Mouse (Mus musculus) kidney, adult 11 months (tissue): ENCODE measurements around the gene Wsb2.
"Not testable (repeated sequence)": the region's sequence is repeated elsewhere in the genome, so short reads cannot be mapped to it uniquely, and the experiment has no call there.

Experiments used
- DNase-seq: peaks from one replicate; pipeline ENCODE4 v3.0.0; 2022

Gene Wsb2

GRCm38 (mm10) chr5:117357129-117357477, at the start of gene Wsb2:
Gene Wsb2 (plus strand): TSS chr5:117357304.
- peak; percentile 65 for DNase-seq

- DNase-seq, result peak; percentile 69
Observed at GRCm38 (mm10) chr5:117307699-117308098, 49.4 kb upstream of the Wsb2 start.

DNA sequence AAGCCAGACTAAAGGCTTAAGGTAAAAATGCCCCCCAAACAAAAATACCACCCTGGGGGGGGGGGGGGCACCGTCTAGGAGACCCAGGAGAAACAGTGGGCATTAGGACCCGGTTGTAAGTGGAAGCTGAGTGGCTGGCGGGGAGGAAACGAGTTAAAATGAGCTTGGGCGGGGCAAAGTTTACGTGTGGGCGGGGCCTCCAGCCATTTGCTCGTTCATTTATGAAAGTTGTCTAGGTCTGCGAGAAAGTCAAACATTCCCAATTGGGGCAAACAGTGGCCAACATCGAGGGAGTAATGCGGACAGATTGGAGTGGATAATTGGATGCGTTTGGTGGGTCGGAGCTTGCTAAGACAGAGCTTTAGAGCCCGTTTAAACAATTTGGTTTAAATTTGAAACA, 43.7 kb upstream of the Wsb2 start:
- DNase-seq, result peak; percentile 66

DNA sequence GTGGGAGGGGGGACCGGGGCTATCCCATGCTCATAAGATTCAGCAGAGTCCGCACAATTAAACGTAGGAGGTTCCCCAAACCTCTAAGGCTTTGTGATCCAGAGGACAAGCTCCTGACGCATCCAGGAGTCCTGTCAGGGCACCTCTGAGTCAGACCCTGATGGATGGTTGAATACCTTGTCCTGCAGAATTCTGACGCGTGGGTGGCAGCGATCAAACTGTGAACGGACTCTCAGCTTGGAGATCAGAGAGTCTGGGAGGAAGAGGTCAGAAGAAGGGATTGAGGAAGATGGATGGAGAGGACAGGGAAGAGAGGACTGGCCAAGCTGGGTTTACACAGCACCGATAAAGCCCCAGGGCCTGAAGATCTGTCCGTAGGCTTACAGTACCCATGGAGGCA, 43.2 kb upstream of the Wsb2 start:
- no peak for DNase-seq

- no peak for DNase-seq
Observed at GRCm38 (mm10) chr5:117314587-117315428, 42.3 kb upstream of the Wsb2 start.

DNA sequence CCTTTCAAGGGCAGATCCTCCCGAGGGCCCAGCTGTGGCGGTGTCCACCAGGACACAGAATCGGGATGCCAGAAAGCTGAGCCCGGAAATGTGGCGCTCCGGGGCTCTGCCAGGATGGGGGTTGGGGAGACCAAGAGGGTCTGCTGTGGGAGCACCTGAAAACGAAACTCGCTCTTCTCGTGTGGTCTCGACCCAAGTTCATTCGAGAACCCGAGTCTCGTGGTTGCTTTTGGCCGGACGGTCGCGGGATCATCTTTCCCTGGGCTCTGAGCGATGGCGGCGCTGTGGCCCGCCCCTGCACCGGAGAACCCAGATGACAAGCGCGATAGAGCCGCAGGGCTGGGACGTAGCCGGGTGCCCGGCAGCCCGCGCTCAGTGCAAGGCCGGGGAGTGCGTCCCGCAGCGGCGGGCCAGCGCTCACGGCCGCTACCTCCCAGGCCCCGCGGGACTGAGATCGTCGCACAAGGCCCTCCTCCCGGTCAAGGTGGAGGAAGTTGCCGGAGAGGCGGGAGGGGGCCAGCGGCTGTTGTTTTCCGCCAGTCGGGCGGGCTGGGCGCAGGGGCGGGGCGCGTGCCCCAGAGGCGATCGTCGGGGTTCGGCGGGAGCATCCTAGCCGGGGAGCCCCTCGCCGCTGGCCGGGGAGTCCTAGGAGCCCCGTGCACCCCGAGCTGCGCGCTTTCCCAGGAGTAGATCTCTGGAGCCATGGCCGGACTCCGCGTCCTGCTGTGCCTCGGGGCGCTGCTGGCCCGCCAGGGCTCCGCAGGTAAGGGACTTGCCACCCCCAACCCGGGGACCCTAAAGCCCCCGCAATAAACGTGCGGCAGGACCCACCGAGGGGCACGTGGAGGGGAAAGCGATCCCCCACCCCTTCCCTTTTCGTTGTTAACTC, 38.1 kb upstream of the Wsb2 start, which contains the start of gene Vsig10:
Gene Vsig10, plus strand, starts transcription at position 343 of the 889 bp plus-strand sequence.
- DNase-seq, result peak; percentile 67

GRCm38 (mm10) chr5:117323751-117324150, 33.4 kb upstream of the Wsb2 start:
- DNase-seq, result no peak

DNA sequence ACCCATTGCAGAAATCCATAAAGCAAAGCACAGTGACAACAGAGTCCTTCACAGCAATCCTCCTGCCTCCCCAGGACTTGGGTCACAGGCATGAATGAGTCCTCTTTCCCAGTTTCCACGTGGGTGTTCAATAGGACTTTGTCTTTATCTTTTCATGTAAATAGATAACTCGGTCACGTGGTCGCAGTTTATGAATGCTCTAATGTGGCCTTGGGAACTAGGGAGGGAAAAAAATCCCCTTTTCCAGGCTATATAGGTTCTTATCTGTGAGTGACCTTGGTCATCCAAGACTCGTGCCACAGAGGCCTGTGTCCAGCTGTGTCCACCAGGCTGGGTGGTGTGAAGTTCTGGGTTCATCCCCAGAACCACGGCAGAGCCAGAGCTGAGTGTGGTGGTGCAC, 30.7 kb upstream of the Wsb2 start:
- no peak for DNase-seq

GRCm38 (mm10) chr5:117330457-117330856, 26.6 kb upstream of the Wsb2 start:
- DNase-seq, result peak; percentile 33

GRCm38 (mm10) chr5:117337999-117338398, 19.1 kb upstream of the Wsb2 start:
- no peak for DNase-seq

DNA sequence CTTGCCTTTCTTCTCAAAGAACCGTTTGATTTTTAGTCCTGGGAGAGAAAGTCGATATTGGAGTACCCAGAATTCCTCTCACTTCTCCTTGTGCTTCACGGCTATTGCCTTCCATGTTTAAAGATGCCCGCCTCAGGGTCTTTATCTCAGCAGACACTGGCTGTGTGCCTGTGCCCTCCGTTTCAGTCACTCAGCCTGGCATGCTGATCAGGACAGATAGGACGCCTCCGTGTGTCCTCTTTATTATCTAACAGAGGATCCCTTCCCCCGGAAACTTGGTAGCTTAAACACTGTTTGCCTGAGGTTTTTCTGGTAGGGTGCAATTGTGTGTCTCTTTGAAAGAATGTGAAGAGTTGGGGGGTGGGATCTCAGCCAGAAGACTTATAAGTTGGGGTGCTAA, 18.6 kb upstream of the Wsb2 start:
- DNase-seq, result no peak

DNA sequence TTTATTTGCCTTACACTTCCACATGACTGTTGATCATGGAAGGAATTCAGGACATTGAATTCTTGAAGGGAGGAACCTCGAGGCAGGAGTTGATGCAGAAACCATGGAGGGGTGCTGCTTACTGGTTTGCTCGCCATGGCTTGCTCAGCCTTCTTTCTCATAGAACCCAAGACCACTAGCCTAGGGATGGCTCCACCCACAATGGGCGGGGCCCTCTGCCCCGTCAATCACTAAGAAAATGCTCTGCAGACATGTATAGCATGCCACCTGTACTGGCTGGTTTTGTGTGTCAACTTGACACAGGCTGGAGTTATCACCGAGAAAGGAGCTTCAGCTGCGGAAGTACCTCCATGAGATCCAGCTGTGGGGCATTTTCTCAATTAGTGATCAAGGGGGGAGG, 17.0 kb upstream of the Wsb2 start:
- no peak for DNase-seq

- DNase-seq, result no peak
Observed at GRCm38 (mm10) chr5:117341896-117342295, 15.2 kb upstream of the Wsb2 start.

DNA sequence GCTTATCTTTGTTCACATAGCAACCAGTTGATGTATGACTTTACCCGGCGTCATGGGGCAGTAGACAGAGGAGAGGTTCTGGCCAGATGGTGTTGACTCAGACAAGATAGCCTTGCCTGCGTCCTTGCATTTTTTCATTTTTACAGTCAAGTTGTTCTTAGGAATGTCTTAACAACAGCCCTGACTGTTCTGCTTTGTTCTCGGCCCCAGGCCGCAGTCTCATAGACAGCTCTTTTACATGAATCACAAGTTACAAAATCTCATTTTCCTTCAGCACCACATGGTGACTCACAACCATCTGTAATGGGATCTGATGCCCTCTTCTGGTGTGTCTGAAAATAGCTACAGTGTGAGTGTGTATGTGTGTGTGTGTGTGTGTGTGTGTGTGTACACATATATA, 12.6 kb upstream of the Wsb2 start:
- DNase-seq, result not testable (repeated sequence)

DNA sequence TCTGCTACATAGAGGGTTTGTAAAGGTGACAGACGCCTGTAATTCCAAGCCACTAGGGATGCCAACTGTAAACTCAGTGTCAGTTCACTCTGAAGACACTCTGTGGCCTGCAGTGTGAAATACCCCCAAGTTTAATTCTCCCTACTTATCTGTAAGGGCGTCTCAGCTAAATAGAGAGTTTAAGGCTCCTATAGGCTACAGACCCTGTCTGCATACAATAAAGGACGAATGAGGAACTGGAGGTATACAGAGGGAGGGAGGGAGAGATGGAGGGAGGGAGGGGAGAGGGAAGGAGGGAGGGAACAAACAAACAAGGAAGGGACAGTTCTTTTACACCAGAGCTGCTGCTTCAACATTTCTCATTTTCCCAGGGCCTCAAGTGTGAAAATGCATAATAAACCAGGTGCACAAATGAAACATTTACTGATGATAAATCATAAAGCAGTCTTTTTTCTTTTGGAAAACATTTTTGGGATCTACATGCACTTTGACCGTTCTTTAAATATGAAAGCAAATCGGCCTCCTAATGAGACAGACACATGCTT, 11.6 kb upstream of the Wsb2 start:
- DNase-seq, result no peak

GRCm38 (mm10) chr5:117346281-117346680, 10.8 kb upstream of the Wsb2 start:
- DNase-seq, result no peak

DNA sequence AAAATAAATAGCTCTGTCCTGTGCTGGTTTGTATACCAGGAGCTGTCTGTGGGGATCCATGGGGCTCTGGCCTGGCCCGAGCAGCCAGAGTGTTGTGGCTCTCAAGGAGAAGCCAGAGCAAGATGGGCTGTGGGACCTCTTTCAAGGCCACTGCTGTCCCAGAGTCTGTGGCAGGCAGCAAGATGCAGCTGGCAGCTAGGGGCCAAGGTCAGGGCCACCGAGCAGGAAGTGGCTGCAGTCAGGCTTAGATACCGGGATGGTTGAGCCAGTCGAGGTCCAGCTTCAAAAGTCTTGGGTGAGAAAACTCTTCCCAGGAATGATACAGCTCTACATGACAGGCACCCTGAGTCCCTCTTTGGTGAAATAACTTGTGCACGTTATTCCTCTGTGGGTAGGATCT, 10.1 kb upstream of the Wsb2 start:
- no peak for DNase-seq

DNA sequence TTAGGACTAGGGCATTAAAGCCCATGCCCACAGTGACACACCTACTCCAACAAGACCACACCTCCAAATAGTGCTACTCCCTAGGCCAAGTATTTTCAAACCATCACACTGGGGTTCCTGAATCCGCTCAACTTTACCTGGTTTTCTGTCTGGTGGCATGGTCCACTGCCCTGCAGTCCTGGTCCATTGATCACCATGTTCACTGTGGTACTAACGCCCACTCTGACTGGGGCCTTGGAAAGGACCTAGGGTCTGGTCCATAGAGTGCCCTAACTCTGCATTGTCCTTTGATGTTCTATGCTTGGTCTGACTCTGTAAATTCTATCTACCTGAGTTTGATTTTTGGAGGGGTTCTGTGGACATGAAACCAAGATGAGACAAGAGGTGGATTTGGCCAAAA, 9.3 kb upstream of the Wsb2 start:
- DNase-seq, result no peak

DNA sequence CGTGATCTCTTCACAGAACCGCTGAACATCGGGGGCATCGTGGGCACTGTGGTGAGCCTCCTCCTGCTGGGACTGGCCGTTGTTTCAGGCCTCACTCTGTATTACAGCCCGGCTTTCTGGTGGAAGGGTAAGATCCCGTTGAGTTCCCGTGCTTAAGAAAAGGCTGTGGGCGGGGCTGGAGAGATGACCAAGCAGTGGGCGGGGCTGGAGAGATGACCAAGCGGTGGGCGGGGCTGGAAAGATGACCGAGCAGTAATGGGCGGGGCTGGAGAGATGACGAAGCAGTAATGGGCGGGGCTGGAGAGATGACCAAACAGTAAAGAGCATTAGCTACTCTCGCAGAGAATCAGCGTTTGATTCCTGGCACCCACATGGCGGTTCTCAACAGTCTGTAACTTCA, 8.8 kb upstream of the Wsb2 start:
- DNase-seq, result peak; percentile 32

DNA sequence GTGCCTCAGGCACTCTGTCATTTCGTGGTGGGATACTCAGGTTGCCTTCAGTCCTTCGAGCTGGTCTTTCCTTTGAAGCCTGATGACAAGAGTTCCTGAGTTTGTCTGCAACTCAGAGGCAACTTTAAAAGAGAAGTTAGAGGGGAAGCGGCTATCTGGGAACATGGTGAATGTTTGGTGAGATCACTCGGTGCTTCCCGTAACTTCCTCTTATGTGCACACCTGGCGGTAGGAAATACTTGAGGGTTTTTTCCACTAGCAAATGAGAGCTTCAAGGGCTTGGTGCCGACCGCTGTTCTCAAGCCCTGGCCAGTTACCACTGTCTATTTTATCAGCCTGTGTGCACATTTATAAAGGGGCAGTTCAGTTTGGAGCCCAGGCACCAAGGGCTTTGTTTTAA, 3.0 kb upstream of the Wsb2 start:
- DNase-seq, result no peak

DNA sequence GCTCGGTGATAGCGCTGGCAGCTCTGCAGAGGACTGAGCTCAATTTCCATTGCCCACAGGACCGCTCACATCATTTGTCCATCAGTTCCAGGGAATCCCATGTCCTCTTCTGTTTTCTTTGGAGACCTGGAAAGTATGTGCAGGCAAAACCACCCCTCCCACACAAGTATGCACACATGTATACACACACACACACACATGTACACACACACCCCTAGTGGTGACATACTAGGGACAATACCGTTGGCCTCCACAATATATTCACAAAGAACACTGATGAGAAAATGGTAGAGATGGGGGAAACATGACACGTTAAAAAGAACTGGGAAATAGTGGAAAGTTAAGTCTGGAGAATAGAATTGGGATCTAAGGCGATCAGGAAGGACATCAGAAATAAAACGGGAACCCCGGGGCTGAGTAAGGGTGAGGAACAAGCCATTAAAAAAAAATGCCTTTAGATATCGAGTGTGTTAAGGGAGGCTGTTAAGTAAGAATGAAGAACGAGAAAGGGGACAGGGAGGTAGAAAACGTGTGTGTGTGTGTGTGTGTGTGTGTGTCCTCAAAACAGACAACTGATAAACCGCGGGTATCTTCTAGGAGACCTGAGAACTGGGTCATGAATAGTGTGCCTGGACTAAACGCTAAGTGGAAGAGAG, 1.3 kb upstream of the Wsb2 start:
- no peak for DNase-seq

- DNase-seq, result peak; percentile 54
Observed at GRCm38 (mm10) chr5:117356365-117357128, 557 bp upstream of the Wsb2 start.
